Mouse (Mus musculus) liver, embryonic 13.5 days (tissue): ENCODE results near the gene Ep300. TPM values are rescaled to one million over a fixed set of nuclear protein-coding genes. Genes with fewer than 3 reads are reported as not detected.

Source experiments
- ATAC-seq: fragments of 200-750 bp; cut with Nextera tagmentation; 2 replicates; pipeline ENCODE4 v1.8.0; 2017; ENCODE audit warnings: low read depth, mild to moderate bottlenecking, moderate number of reproducible peaks, moderate library complexity
- DNase-seq: peaks from one replicate; pipeline ENCODE4 v3.0.0; 2022
- H3K27ac ChIP-seq: fragments of 300-500 bp; sonication (generic); 2 replicates; pipeline ENCODE4 v1.5.1; 2015; ENCODE audit warnings: moderate library complexity, mild to moderate bottlenecking, inconsistent platforms
- H3K27me3 ChIP-seq: fragments of 300-500 bp; sonication (generic); 2 replicates; pipeline ENCODE4 v1.6.1; 2015; ENCODE audit warnings: mild to moderate bottlenecking, inconsistent platforms
- H3K36me3 ChIP-seq: fragments of 300-500 bp; sonication (generic); 2 replicates; pipeline ENCODE4 v1.6.1; 2015; ENCODE audit warnings: mild to moderate bottlenecking, inconsistent platforms
- H3K4me1 ChIP-seq: fragments of 300-500 bp; sonication (generic); replicated peaks from 2 replicates; pipeline ENCODE4 v1.6.1; 2015; ENCODE audit warnings: inconsistent platforms
- H3K4me2 ChIP-seq: fragments of 300-500 bp; sonication (generic); 2 replicates; pipeline ENCODE4 v1.6.1; 2015; ENCODE audit warnings: inconsistent platforms, mild to moderate bottlenecking, moderate library complexity
- H3K4me3 ChIP-seq: fragments of 300-500 bp; sonication (generic); replicated peaks from 2 replicates; pipeline ENCODE4 v1.5.1; 2015; ENCODE audit warnings: mild to moderate bottlenecking, inconsistent platforms
- H3K9ac ChIP-seq: fragments of 300-500 bp; sonication (generic); 2 replicates; pipeline ENCODE4 v1.6.1; 2015; ENCODE audit warnings: mild to moderate bottlenecking, inconsistent platforms
- H3K9me3 ChIP-seq: fragments of 300-500 bp; sonication (generic); replicated peaks from 2 replicates; pipeline ENCODE4 v1.6.1; 2016; ENCODE audit warnings: inconsistent platforms
- WGBS: fragments of 180-500 bp; shearing (Covaris S2); methylation state at CpG from one replicate; pipeline ENCODE4 v1.1.7; 2015; ENCODE audit not compliant: insufficient replicate concordance; 5-methylcytosine and 5-hydroxymethylcytosine counted together
- polyA plus RNA-seq: library from polyadenylated mRNA; unstranded; fragments of >200 nt; fragmentation: Nextera tagmentation; extraction: Ambion mirVana; gene quantifications from 2 replicates; pipeline ENCODE4 v1.2.1, GENCODE M21; 2015

The Ep300 gene
- polyA plus RNA-seq, result 4.4 and 5.9 TPM in 2 replicates

DNA sequence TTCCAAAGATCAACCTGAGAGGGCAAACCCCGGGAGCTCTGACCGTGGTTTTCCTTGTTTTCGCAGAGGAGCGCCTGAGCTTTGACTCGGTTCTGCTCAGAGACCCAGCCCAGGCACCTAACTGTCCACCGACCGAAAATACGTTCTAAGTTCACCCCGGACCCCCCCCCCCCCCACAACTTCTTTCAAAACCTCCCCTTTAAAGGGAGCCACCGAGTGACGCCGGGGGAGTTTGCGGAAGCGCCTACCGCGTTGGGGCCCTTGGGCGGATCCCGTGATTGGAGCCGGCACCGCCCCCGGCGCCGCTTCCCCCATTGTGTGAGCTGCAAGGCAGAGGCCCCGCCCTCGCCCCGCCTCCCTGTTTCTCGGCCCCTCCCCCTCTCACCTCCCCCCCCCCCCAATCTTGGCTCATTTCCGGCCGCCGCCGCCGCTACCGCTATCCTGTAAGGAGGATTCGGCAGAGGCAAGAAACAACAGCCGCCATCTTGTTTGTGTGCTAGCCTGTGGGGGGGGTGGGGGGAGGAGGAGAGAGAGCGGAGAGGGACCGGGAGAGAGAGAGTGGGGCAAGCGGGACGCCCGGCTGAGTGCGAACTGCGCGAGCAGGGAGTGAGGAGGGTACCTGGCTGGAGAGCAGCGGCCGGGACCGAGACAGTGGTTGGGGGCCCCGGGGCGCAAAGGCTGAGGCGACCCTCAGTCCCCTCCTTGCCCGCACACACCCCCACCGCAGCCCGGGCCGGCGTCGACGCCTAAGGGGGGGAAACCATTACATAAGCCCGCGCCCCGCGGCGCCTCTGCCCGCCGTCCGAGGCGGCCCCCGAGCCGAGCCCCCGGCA is at the start of gene Ep300:
Gene Ep300, plus strand, starts transcription at position 439 of the 833 bp plus-strand sequence.
- 1% methylated on average over 58 of the region's 68 CpGs for WGBS
- H3K4me3 ChIP-seq, result peak within 1 kb of the TSS; percentile 94
- H3K9me3 ChIP-seq, result no peaks in the 10 kb centered on the region
- peak within 1 kb of the TSS; percentile 100 for H3K9ac ChIP-seq
- DNase-seq (peak; percentile 93), ATAC-seq (peak; percentile 88)
- peak within 1 kb of the TSS; percentile 99 for H3K27ac ChIP-seq
- no peaks in the 10 kb centered on the region for H3K27me3 ChIP-seq
- H3K36me3 ChIP-seq, result peaks cover 20% of the 10 kb centered on the region
- peak within 1 kb of the TSS; percentile 87 for H3K4me2 ChIP-seq
- H3K4me1 ChIP-seq, result peaks cover 40% of the 10 kb centered on the region

DNA sequence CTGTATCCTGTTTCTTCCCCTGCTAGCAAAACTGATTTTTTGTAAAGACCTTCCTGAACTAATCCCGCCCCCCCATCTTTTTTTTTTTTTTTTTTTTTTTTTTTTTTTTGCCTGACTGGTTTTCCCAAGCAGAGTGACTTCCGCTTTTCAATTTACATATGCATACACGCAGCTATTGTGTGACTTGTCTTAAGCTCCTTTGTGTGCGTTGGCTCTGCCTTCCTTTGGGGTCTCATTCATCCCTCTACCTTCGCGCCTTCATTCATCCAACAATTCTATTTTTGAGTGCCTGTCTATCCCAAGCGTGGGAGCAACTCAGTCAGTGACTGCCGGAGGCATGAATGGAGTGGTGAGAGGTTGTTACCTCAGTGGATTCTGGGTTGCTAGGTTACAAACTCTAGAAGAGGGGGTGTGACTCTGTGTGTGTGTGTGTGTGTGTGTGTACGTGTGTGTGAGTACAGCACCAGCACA is 49.2 kb upstream of the Ep300 start:
- Histone ChIP-seq H3K4me3 (no peak overlapping the region), H3K4me1 (peaks cover 57% of the 10 kb centered on the region), H3K27me3 (no peaks in the 10 kb centered on the region), H3K9me3 (no peaks in the 10 kb centered on the region), H3K36me3 (no peaks in the 10 kb centered on the region), H3K27ac (no peak overlapping the region), H3K4me2 (no peak overlapping the region), H3K9ac (no peak overlapping the region)
- ATAC-seq (no peak), DNase-seq (no peak)
- 64% methylated on average over 9 of the region's 9 CpGs for WGBS

DNA sequence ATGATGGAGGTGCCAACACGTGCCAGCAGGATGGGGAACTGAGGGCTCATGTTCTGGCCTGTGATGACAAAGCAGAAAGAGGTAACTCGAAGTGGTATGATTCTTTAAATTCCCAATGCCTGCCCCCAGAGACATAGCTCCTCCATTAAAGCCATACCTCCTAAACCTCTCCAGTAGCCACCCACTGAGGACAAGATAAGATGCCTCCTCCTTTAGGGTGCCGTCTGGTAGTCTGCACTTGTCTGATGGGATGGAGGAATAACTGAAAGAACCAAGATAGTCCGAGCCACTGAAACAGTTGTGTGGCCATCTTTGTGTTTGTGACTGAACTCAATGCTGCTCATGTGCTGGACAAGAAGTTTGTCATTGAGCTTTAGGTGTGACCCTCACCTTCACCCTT is 47.0 kb upstream of the Ep300 start:
- Histone ChIP-seq H3K4me3 (no peak overlapping the region), H3K4me2 (no peak overlapping the region), H3K9me3 (no peaks in the 10 kb centered on the region), H3K9ac (no peak overlapping the region), H3K4me1 (peaks cover 43% of the 10 kb centered on the region), H3K27me3 (no peaks in the 10 kb centered on the region), H3K27ac (no peak overlapping the region; the same call in 1 of the 2 replicates), H3K36me3 (no peaks in the 10 kb centered on the region)
- DNase-seq (no peak), ATAC-seq (peak; percentile 82)
- WGBS, result 27% methylated on average over 4 of the region's 4 CpGs

DNA sequence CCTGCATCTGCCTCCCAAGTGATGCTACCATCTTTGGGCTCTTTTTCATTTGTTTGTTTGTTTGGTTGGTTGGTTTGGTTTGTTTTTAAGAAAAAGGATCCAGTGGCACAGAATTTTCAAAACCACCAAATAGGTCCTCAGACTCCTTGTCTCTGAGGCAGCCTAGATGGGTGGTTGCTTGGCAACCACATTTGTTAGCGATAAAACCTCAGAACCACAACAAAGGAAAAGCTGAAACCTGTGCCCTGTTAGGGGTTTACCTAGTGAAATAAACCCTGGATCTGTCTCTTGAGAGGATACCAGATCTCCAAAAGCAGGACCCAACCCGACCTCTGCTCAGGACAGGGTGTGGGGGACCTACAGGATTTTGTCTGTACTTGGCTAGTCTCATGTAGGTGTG is 45.6 kb upstream of the Ep300 start:
- 67% methylated on average over 2 of the region's 2 CpGs for WGBS
- DNase-seq, result no peak

DNA sequence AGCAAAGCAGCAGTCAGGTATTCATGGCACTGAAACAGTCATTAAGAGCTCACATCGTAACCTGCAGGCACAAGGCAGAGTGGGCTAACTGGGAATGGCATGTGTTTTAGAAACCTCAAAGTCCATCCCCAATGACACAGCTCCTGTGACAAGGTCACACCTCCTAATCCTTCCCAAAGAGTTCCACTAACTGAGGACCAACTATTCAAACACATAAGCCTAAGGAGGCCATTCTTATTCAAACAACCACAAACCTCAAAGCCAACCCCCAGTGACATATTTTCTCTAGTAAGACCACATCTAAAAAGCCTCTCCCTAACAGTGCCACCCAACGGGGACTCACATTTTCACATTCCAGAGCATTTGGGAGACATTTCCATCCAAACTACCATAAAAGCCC is 40.2 kb upstream of the Ep300 start:
- WGBS, result 87% methylated on average over 2 of the region's 2 CpGs
- H3K4me1 ChIP-seq, result peaks cover 5% of the 10 kb centered on the region; the same call in 1 of the 2 replicates
- DNase-seq (no peak), ATAC-seq (no peak)
- H3K27ac ChIP-seq, result no peak overlapping the region
- no peaks in the 10 kb centered on the region for H3K36me3 ChIP-seq
- H3K27me3 ChIP-seq, result no peaks in the 10 kb centered on the region
- H3K9me3 ChIP-seq, result no peaks in the 10 kb centered on the region
- no peak overlapping the region for H3K4me3 ChIP-seq
- H3K9ac ChIP-seq, result no peak overlapping the region
- H3K4me2 ChIP-seq, result no peak overlapping the region

More for the DNA sequence above, 45.6 kb upstream of the Ep300 start:
- H3K4me2 ChIP-seq, result no peak overlapping the region
- peaks cover 34% of the 10 kb centered on the region for H3K4me1 ChIP-seq
- no peaks in the 10 kb centered on the region for H3K36me3 ChIP-seq
- H3K4me3 ChIP-seq, result no peak overlapping the region
- H3K9me3 ChIP-seq, result no peaks in the 10 kb centered on the region
- no peaks in the 10 kb centered on the region for H3K27me3 ChIP-seq
- H3K27ac ChIP-seq, result no peak overlapping the region
- ATAC-seq, result no peak
- no peak overlapping the region for H3K9ac ChIP-seq

DNA sequence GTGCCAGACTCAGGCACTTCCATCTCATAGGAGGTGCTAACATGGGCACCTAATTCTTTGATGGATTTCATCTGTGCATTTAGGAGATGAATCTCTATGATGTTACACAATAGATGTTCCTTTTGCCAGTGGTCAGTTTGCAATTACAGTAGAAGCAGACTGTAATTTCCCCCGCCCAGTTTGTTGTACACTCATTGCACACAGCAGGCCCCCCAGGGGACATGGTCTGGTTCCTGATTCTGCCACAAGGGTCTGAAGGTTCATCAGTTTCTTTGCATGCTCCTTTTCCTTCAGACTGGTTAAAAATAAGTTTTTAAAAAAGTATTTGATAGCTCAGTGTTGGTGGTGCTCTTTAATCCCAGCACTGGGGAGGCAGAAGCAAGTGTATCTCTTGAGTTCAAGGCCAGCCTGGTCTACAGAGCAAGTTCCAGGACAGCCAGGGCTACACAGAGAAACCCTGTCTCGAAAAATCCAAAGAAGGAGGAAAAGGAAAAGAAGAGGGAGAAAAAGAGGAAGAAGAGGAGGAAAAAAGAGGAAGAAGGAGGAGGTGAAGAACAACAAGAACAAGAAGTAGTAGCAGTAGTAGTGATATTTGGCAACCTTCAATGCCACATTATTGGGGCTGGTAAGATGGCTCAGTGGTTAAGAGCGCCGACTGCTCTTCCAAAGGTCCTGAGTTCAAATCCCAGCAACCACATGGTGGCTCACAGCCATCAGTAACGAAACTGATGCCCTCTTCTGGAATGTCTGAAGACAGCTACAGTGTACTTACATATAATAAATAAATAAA is 39.6 kb upstream of the Ep300 start:
- Histone ChIP-seq H3K9ac (no peak overlapping the region), H3K4me3 (no peak overlapping the region), H3K4me2 (no peak overlapping the region), H3K27ac (no peak overlapping the region), H3K27me3 (no peaks in the 10 kb centered on the region), H3K4me1 (peaks cover 5% of the 10 kb centered on the region; the same call in 1 of the 2 replicates), H3K9me3 (no peaks in the 10 kb centered on the region), H3K36me3 (no peaks in the 10 kb centered on the region)
- ATAC-seq (no peak), DNase-seq (no peak)
- 57% methylated on average over 5 of the region's 5 CpGs for WGBS

DNA sequence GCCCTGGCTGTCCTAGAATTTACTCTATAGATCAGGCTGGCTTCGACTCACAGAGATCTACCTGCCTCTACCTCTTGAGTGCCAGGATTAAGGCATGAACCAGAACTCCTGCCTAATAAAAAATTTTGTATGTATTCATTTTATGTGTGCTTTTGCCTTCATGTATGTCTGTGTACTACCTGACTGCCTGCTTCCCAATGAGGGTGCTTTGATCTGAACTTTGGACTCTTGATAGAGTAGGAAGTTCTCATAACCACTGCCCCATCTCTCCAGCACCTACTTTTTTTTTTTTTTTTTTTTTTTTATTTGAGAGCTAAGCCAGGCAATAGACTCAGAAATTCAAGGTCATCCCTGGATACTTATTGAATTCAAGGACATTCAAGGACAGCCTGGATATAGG is 31.7 kb upstream of the Ep300 start:
- Histone ChIP-seq H3K4me2 (no peak overlapping the region), H3K27me3 (no peaks in the 10 kb centered on the region), H3K4me1 (no peaks in the 10 kb centered on the region), H3K4me3 (no peak overlapping the region), H3K9ac (no peak overlapping the region), H3K9me3 (no peaks in the 10 kb centered on the region), H3K36me3 (no peaks in the 10 kb centered on the region), H3K27ac (no peak overlapping the region)
- ATAC-seq, result no peak
- DNase-seq, result no peak
- 66% methylated on average over 1 of the region's 1 CpGs for WGBS

DNA sequence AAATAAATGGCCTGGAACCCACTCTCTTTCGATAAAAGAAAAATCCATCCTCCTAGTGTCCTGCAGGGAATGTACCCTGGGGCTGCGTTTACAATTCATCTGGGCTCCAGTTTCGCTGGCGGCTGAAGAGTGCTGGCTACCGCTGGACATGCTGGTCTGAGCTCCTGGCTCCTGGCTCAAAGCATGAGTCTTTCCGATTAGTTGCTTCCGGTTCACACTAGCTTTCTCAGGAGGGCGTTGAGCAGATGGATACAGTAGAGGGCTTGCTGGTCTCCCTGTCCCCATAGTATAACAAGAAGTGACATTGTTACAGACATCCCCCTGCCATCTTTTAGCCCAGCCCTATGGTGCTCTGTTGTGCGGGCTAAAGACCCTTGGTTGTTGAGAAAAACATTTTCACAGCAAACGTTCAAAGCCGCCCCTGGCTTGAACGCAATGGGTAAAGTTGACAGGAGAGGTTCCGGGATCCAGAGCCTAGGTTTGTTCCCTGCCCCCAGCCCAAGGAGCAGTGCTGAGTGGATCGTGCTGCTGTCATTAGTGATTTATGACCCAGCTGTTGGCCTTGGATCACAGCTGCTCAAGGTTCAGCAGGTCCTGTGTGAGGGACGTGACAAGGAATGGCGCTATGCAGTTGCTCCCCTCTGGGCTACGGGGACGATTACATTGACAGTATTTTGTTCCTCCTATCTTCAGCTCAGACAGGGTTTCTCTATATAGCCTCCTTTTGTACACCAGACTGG is 30.4 kb upstream of the Ep300 start:
- 64% methylated on average over 18 of the region's 18 CpGs for WGBS
- no peak for DNase-seq
- Histone ChIP-seq H3K9ac (no peak overlapping the region), H3K36me3 (no peaks in the 10 kb centered on the region), H3K4me2 (no peak overlapping the region), H3K4me1 (no peaks in the 10 kb centered on the region), H3K27me3 (no peaks in the 10 kb centered on the region), H3K4me3 (no peak overlapping the region), H3K9me3 (no peaks in the 10 kb centered on the region), H3K27ac (no peak overlapping the region)
- ATAC-seq, result no peak

DNA sequence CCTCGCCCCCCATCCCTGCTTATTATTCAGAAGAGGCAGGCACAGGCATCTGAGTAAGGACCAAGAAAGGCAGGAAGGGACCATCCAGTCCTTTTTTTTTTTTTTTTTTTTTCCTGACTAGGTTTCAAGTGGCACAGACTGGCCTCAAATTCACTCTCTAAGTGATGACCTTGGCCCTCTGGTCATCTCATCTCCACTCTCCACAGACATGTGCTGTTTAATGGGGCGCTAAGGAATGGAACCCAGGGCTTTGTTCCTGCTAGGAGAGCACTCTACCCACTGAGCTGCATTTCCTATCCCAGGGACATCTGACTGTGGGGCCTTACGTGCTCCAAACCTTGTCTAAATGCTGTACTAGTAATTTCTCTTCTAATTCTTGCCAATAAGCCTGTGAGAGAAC is 29.2 kb upstream of the Ep300 start:
- ATAC-seq, result no peak
- H3K4me1 ChIP-seq, result no peaks in the 10 kb centered on the region
- no peaks in the 10 kb centered on the region for H3K27me3 ChIP-seq
- H3K9me3 ChIP-seq, result no peaks in the 10 kb centered on the region
- 72% methylated on average over 3 of the region's 3 CpGs for WGBS
- no peak overlapping the region for H3K27ac ChIP-seq
- no peak overlapping the region for H3K4me2 ChIP-seq
- no peak for DNase-seq
- H3K9ac ChIP-seq, result no peak overlapping the region
- H3K4me3 ChIP-seq, result no peak overlapping the region
- no peaks in the 10 kb centered on the region for H3K36me3 ChIP-seq

DNA sequence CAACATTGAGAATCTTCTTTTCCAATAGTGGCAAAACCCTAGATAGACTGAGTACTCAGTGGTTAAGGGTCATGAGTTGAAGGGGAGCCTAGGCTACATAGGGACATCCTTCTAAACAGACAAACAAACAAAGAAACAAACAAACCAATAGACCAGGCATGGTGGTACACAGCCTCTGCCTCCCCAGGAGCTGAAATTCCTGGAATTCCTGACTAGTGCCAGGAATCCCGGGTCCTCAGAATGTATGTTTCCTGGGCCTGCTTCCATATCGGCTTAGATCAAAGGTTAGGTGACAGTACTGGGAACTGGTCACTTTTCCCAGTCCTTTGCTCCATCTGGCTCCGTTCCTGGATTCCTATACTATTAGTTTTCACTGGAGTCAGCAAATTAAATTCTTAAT is 23.6 kb upstream of the Ep300 start:
- 57% methylated on average over 3 of the region's 3 CpGs for WGBS
- H3K4me2 ChIP-seq, result no peak overlapping the region
- no peaks in the 10 kb centered on the region for H3K9me3 ChIP-seq
- H3K4me1 ChIP-seq, result no peaks in the 10 kb centered on the region
- H3K27ac ChIP-seq, result no peak overlapping the region
- no peak overlapping the region for H3K4me3 ChIP-seq
- no peak for DNase-seq
- no peaks in the 10 kb centered on the region; the same call in 1 of the 2 replicates for H3K27me3 ChIP-seq
- no peaks in the 10 kb centered on the region for H3K36me3 ChIP-seq
- ATAC-seq, result no peak
- H3K9ac ChIP-seq, result no peak overlapping the region

DNA sequence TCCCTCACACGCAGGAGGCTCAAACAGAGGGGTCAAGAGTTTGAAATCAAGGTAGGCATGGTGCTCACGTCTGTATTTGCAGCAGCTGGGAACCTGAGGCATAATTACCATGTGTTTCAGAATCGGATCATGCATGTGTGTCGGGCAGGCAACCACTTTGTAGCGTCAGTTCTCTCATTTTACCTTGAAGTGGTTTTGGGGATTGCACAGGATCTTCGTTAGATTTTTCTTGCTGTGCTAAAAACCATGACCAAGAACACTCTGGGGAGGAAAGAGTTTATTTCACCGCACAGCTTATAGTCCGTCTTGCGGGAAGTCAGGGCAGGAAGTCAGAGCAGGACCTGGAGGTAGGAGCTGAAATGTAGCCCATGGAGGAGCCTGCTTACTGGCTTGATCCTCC is 23.2 kb upstream of the Ep300 start:
- H3K9me3 ChIP-seq, result no peaks in the 10 kb centered on the region
- WGBS, result 64% methylated on average over 9 of the region's 9 CpGs
- no peak overlapping the region for H3K4me3 ChIP-seq
- H3K27me3 ChIP-seq, result no peaks in the 10 kb centered on the region; the same call in 1 of the 2 replicates
- no peak for DNase-seq
- H3K4me1 ChIP-seq, result no peaks in the 10 kb centered on the region
- H3K36me3 ChIP-seq, result no peaks in the 10 kb centered on the region
- no peak overlapping the region for H3K27ac ChIP-seq
- no peak overlapping the region for H3K4me2 ChIP-seq
- no peak overlapping the region for H3K9ac ChIP-seq
- ATAC-seq, result no peak
